Mouse (Mus musculus) spleen, adult 2 months (tissue): Measurements from ENCODE around the gene Kif7. TPM values are rescaled to one million over a fixed set of nuclear protein-coding genes. Genes with fewer than 3 reads are reported as not detected.

Source experiments
- DNase-seq, 2 experiments: peaks; one replicate each; pipeline versions ENCODE4 v3.0.0 to v3.0.0-alpha.2; 2012 to 2021; ENCODE audit warnings: low spot score in 2 of 2, low read depth in 1 of 2
- H3K27ac ChIP-seq: fragments of 200-500 bp; 2 replicates; pipeline ENCODE4 v1.5.1; 2012; ENCODE audit warnings: low read length, inconsistent platforms; ENCODE audit not compliant: insufficient read depth
- H3K27me3 ChIP-seq: fragments of 200-500 bp; 2 replicates; pipeline ENCODE4 v1.6.1; 2012; ENCODE audit warnings: mild to moderate bottlenecking, moderate library complexity, low read length, inconsistent platforms; ENCODE audit not compliant: control insufficient read depth, insufficient read depth
- H3K36me3 ChIP-seq: fragments of 200-500 bp; 2 replicates; pipeline ENCODE4 v1.6.1; 2012; ENCODE audit warnings: mild to moderate bottlenecking, low read length, inconsistent platforms; ENCODE audit not compliant: control insufficient read depth, insufficient read depth
- H3K4me1 ChIP-seq: fragments of 200-500 bp; 2 replicates; pipeline ENCODE4 v1.6.1; 2011; ENCODE audit warnings: inconsistent platforms; ENCODE audit not compliant: control insufficient read depth, insufficient read depth, insufficient read length
- H3K4me3 ChIP-seq: fragments of 200-500 bp; 2 replicates; pipeline ENCODE4 v1.5.1; 2011; ENCODE audit warnings: mild to moderate bottlenecking, inconsistent platforms; ENCODE audit not compliant: insufficient read depth, insufficient read length; ENCODE audit errors: extremely low read depth
- CTCF ChIP-seq: fragments of 200-500 bp; IDR thresholded peaks from 2 replicates; pipeline ENCODE4 v1.5.1; 2011; ENCODE audit warnings: mild to moderate bottlenecking, inconsistent platforms; ENCODE audit not compliant: insufficient read depth, insufficient read length, insufficient replicate concordance; ENCODE audit errors: extremely low read depth
- POLR2A ChIP-seq: fragments of 200-500 bp; IDR thresholded peaks from 2 replicates; pipeline ENCODE4 v1.6.1; 2011; ENCODE audit warnings: low read depth, low read length, inconsistent platforms
- WGBS: fragments of 180-500 bp; shearing (Covaris S2); methylation state at CpG from one replicate; pipeline ENCODE4 v1.1.7; 2018; 5-methylcytosine and 5-hydroxymethylcytosine counted together
- polyA plus RNA-seq: library from polyadenylated mRNA; depleted of rRNA; stranded (reverse); fragments of >200 nt; gene quantifications from 2 replicates; pipeline ENCODE4 v1.2.3, GENCODE M21; 2012; rRNA removed

Gene Kif7
- 0.98 and 1.4 TPM in 2 replicates for polyA plus RNA-seq

GRCm38 (mm10) chr7:79715187-79715981 lies at the start of gene Kif7:
TSS of gene Kif7 (minus strand) at chr7:79715720.
- Histone ChIP-seq H3K27me3 (peaks cover 7% of the 10 kb centered on the region), H3K4me1 (no peaks in the 10 kb centered on the region), H3K27ac (no peak within 1 kb of the TSS), H3K4me3 (peak within 1 kb of the TSS; percentile 60), H3K36me3 (no peaks in the 10 kb centered on the region)
- TF ChIP-seq POLR2A = no peak
- TF ChIP-seq CTCF = no peak
- WGBS = 1% methylated on average over 51 of the region's 55 CpGs
- peak in 1 of 2 experiments; percentile 32 for DNase-seq

- no peaks in the 10 kb centered on the region for H3K27me3 ChIP-seq
- no peak for TF ChIP-seq CTCF
- TF ChIP-seq POLR2A = no peak
- 76% methylated on average over 8 of the region's 8 CpGs for WGBS
- no peaks in the 10 kb centered on the region for H3K36me3 ChIP-seq
- H3K4me1 ChIP-seq = no peaks in the 10 kb centered on the region
- no peak overlapping the region for H3K4me3 ChIP-seq
- no peak overlapping the region for H3K27ac ChIP-seq
- DNase-seq = no peak
Measured at GRCm38 (mm10) chr7:79762106-79762505, 46.6 kb upstream of the Kif7 start.

- no peaks in the 10 kb centered on the region for H3K4me1 ChIP-seq
- 62% methylated on average over 5 of the region's 5 CpGs for WGBS
- H3K4me3 ChIP-seq = no peak overlapping the region
- DNase-seq = no peak
- no peaks in the 10 kb centered on the region for H3K36me3 ChIP-seq
- no peak overlapping the region for H3K27ac ChIP-seq
- H3K27me3 ChIP-seq = no peaks in the 10 kb centered on the region
- TF ChIP-seq POLR2A = no peak
- TF ChIP-seq CTCF = no peak
Measured at GRCm38 (mm10) chr7:79761124-79761876, 45.8 kb upstream of the Kif7 start.

GRCm38 (mm10) chr7:79759766-79760165 lies 44.2 kb upstream of the Kif7 start:
- Histone ChIP-seq H3K27ac (no peak overlapping the region), H3K4me1 (no peaks in the 10 kb centered on the region), H3K4me3 (no peak overlapping the region), H3K36me3 (no peaks in the 10 kb centered on the region), H3K27me3 (no peaks in the 10 kb centered on the region)
- no peak for DNase-seq
- TF ChIP-seq POLR2A (no peak), CTCF (no peak)

GRCm38 (mm10) chr7:79758176-79758575 lies 42.7 kb upstream of the Kif7 start:
- no peak for TF ChIP-seq POLR2A
- no peak for TF ChIP-seq CTCF
- Histone ChIP-seq H3K36me3 (no peaks in the 10 kb centered on the region), H3K27me3 (no peaks in the 10 kb centered on the region), H3K4me1 (no peaks in the 10 kb centered on the region), H3K27ac (no peak overlapping the region), H3K4me3 (no peak overlapping the region)
- no peak for DNase-seq
- 76% methylated on average over 6 of the region's 6 CpGs for WGBS

GRCm38 (mm10) chr7:79756334-79756733 lies 40.8 kb upstream of the Kif7 start:
- Histone ChIP-seq H3K36me3 (no peaks in the 10 kb centered on the region), H3K4me3 (no peak overlapping the region), H3K4me1 (no peaks in the 10 kb centered on the region), H3K27ac (no peak overlapping the region), H3K27me3 (no peaks in the 10 kb centered on the region)
- TF ChIP-seq CTCF = no peak
- TF ChIP-seq POLR2A = no peak
- WGBS = 56% methylated on average over 2 of the region's 2 CpGs
- no peak for DNase-seq
